Mouse (Mus musculus): ENCODE data around the gene Magi1.

DNA sequence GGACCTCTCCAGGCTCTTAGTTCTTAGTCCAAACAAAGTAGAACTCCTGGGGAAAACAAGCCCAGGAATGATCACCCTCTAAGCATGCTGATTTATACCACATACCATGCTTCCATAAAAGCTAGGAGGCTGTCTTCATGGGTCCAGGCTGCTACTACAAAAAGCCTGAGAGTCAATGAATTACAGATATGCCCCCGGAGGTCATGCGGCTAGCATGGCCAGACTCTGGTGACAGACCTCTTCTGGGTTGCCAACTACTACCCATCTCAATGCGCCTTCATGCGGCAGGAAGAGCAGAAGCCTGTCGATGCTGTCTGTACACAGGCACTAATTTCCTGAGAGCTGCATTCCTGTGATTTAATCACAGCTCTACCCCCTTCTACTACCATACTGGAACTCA, 92.9 kb downstream of the Magi1 start:
- TF ChIP-seq CTCF (IDR thresholded peaks at IDR 0.05) (no peak), EP300 (IDR thresholded peaks at IDR 0.05; ENCODE audit: insufficient read depth, low read depth, low read length) (no peak), POLR2A (IDR thresholded peaks at IDR 0.05; ENCODE audit: insufficient read depth, low read depth, low read length) (no peak)
